Mouse (Mus musculus): ENCODE data around the gene Rcc2.

Rcc2 gene

GRCm38 (mm10) chr4:140700269-140701018 is at the start of gene Rcc2:
TSS of gene Rcc2 (plus strand) at chr4:140700541.
- DNase-seq, result no peak

GRCm38 (mm10) chr4:140653835-140654583 is 46.3 kb upstream of the Rcc2 start:
- no peak for DNase-seq

- no peak for DNase-seq
These were observed 45.5 kb upstream of the Rcc2 start for GRCm38 (mm10) chr4:140654798-140655197.

DNA sequence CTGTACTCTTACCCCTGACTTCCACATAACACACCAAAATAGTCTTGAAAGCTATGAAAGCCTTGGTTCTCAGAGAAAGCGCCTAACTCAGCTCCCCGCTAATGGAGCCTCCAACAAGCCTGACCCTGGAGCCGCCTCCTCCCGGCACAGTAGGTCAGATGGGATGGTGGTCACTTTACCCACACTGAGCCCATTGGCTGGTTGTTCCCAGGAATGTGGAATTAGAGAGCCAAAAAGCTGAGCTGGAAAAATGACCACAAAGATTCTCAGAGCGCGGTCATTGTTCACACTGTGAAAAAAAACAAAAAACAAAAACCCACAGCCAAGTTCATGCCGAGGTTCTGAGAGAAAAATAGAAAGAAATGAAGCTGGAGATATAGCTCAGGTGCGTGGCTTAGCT is 43.8 kb upstream of the Rcc2 start:
- no peak for DNase-seq

GRCm38 (mm10) chr4:140657681-140658575 is 42.4 kb upstream of the Rcc2 start:
- peak; percentile 83 for DNase-seq

GRCm38 (mm10) chr4:140661406-140662022 is 38.8 kb upstream of the Rcc2 start:
- DNase-seq, result peak; percentile 40

DNA sequence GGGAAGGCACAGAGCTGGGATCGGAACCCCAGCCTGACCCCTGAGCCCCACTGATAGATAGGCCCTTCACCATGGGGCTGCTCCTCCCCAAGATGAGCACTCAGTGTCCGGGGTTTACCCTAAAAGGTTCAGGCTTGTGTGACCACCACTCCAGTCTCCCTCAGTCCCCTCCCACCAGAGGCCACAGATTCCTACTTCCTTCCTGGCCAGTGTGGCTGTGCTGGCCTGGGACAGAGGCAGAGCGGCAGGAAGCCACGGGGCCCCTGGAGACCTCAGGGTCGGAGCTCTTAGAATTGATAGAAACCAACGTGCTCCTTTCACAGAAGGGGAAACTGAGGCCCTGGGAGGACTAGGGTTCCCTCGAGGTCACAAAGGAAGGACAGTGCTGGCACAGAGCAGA is 37.9 kb upstream of the Rcc2 start:
- no peak for DNase-seq

DNA sequence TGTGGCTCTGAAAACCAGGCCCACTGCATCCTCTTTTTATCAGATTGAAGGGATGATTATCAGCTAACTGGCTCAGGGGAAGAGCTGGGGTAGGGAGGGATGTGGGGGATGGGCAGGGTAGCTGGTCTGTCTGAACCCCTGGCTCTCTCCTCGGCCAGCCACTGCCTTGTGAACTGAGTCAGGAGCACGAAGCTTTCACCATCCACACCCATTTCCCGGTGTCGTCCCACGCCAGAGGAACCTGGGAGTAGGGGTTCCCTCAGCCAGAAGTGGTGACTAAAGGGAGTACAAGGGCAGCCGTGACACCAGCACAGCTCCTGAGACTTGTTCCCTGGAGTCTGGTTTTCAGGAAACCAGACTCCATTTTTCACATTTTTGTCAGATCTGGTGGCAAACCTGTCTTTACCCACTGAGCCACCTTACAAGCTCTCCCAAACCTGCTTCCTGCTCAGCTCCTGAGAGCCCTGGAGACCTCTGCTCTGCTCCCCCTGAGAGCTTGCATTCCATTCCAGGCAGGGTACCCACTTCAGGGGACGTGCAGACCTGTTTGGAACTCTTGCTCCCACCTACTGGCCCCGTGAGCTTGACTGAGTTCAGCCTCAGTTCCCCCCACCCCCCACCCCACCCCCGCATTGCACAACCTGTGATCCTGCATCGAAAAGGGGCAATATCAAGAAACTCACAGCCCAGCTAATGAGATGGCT is 37.3 kb upstream of the Rcc2 start:
- DNase-seq, result no peak

DNA sequence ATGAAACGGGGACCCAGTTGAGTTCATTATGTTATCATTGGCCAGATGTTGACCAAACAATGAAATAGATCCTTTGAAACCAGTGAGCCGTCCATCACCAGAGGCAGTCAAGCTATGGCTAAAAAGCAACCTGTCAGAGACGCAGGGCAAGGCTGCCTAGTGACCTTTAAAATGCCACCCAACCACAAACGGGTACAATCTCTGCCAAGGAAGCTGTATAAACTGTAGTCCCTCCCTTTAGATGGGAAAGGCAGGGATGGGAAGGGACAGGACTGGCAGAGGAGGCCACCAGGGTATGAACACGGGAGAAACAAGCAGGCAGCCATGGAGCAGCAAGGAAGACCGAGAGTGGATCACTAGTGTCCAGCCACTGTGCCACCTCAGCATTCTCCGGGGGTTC is 35.3 kb upstream of the Rcc2 start:
- DNase-seq, result no peak

DNA sequence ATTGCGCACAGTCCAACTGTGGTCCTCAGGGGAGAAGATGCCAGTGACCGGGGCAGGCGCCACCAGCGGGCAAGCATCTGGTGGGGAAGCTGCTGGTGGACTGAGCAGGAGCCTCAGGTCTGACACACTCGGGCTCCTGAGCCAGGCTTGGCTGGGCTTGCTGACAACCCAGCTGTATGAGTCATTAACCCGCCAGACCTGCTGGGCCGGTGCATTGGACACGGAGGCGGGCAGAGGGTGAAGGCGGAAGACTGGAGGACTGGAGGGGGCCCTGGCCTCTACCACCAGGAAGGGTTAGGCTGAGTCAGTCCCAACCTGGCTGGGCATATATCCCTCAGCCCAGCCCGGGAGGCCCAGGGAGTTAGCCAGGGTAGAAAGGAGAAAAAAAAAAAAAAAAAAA is 34.6 kb upstream of the Rcc2 start, which contains the start of gene Arhgef10l:
Gene Arhgef10l, minus strand, starts transcription at position 253 of the 400 bp plus-strand sequence.
- DNase-seq, result peak; percentile 65

DNA sequence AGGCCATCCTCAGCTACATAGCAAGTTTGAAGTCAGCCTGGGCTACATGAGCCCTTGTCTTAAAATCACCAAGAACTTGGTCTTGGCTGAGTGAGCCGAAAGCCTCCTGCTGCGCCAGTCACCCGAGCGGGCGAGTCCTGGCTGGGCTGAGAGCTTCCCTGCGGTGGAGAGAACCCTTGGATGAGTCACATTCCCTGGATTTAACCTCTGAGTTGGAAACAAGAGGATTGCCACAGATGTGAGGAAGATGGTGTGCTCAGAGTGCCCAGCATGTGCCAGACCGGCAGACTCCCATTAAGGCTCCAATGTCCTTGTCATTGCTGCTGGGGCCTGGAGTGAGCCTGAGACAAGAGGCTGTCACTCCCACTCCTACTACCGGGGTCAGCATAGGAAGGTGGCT is 32.5 kb upstream of the Rcc2 start:
- no peak for DNase-seq

DNA sequence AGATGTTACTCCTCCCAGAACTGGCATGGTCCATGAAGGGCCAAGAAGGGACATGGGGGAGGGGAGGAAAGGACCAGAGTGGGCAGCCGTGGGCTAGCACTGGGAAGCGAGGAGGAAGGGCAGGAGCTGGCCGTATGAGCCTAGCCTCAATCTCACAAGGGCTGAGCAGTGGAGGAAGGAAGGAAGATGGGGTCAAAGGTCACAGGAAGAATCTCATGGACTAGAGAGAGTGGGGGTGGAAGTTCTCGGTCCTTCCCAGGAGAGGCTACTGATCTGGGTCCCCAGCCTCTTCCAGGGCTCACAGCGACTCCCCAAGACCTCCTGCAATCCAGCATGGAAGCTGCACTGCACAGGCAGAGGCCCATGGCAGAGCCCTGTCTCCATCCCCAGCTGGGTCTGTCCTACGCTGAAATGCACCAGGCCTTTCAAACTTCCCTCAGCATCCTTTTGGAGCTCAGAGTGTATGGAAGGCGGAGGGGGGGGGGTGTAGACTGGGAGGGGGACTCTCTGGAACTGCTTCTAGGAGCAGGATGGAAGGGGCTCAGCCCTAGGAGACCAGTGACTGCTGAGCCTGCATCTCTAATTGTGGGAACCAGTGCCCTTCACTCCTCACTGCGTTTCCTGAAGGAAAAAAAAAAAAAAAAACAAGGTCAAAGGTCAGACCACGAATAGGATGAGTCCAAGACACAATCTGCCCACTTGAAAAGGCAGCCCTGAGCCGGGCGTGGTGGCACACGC is 26.6 kb upstream of the Rcc2 start:
- DNase-seq, result peak; percentile 27

DNA sequence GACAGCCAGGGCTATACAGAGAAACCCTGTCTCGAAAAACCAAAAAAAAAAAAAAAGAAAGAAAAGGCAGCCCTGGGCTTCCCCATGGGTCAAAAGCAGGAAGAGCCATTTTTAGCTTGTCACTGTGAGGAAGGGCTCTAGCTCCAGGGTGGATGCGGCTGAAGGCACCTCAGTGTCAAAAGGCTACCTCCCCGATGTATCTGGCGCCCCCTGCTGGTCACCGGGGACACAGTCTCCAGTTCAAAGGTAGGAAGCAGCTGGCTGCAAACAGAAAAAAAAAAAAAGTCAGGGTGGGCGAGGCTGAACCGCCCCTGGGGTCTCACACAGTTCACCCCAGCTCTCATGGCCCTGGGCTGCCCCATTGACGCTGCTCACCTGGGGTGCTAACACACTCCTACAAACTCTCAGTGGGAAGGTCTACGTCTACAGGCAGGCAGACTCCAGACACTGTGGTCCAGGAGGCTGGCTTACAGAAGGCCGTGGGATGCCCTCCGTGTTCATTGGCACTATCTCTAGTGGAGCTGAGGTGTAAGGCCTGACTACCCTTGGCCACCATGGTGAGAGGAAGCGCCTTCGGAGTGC is 25.9 kb upstream of the Rcc2 start:
- peak; percentile 82 for DNase-seq

DNA sequence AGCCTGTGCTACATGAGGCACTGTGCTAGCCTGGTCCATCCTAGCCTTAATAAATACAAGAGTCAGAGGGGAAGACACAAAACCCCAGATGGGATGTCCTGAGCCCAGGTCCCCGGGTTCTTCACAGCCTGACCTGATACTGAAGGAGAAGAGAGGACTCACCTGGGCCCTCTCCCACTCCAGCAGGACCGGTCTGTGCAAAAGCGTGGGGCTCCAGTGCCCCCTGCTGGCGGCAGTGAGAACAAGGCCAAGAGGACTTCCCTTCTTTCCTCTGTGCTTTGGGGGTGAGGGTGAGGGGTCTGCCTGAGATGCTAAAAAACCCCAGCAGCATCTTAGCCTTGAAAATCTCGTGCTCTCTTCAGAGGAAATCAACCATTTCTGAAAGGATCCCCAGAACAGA is 21.3 kb upstream of the Rcc2 start:
- DNase-seq, result no peak

- DNase-seq, result peak; percentile 80
These were observed 20.5 kb upstream of the Rcc2 start for GRCm38 (mm10) chr4:140679723-140680380.

- DNase-seq, result no peak
These were observed 19.5 kb upstream of the Rcc2 start for GRCm38 (mm10) chr4:140680731-140681397.

- no peak for DNase-seq
These were observed 16.7 kb upstream of the Rcc2 start for GRCm38 (mm10) chr4:140683608-140684007.

DNA sequence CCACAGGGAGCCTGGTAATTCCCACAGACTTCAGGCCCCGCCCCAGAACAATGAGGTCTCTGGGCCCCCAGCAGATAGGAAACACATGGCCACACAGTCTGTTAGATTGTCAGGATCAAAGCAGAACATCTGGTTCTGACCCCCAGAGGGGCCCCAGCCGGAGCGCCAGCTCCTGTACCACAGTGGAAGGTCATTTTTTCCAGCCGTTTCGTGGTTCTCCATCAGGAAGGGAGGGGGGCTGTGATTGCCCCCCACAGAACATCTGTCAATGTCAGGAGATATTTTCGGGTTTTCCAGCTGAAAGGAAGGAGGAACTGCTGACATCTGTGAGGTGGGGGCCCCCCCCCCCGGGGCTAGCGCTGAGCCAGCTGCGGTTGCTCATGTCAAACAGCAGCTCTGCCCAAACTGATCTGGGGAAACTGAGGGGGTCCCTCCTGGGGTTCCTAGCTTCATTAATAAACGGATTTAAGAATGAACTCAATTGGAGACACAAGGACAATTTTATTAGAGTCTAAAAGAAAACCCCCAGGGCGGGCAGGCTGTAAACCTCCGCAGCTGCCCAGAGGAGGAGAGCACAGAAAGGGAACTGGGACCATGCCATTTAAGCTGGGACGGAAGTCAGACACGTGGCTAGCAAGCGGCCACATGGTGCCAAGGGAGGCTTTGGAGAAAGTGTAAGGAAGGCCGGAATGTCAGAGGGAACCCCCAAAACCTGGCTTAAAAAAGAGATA is 16.0 kb upstream of the Rcc2 start:
- no peak for DNase-seq

DNA sequence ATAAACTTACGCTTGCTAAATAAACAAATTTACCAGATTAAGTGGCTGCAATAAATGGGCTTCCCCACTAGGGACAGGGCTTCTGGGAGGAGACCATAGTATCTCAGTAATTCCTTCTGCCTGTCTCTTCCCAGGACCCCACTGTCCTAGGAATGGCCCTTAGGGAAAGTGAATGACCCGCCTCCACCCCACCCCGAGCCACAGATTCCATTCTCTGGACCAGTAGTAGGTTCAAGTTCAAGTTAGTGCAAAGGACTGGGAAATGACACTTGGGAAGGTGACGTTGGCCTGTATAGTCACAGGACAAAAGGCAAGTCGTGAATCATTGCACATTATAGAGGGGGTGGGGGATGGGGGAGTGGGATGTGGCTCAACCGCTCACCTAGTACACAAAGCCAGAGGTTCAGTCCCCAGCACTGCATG is 15.4 kb upstream of the Rcc2 start:
- no peak for DNase-seq

Data from kidney, adult 9 months (tissue).